Mouse (Mus musculus) thymus, adult 2 months (tissue): Measurements from ENCODE around the gene Gm13199. TPM values are rescaled to one million over a fixed set of nuclear protein-coding genes. Genes with fewer than 3 reads are reported as not detected.

Experiments
- DNase-seq: peaks from one replicate; pipeline ENCODE4 v3.0.0; 2021
- H3K27ac ChIP-seq: fragments of 200-500 bp; 2 replicates; pipeline ENCODE4 v1.5.1; 2012; ENCODE audit warnings: low read length, control low read depth; ENCODE audit not compliant: control insufficient read depth, insufficient read depth
- H3K27me3 ChIP-seq: fragments of 200-500 bp; 2 replicates; pipeline ENCODE4 v1.6.1; 2012; ENCODE audit warnings: mild to moderate bottlenecking, low read length, moderate library complexity, mixed read lengths; ENCODE audit not compliant: control insufficient read depth, insufficient read depth
- H3K36me3 ChIP-seq: fragments of 200-500 bp; 2 replicates; pipeline ENCODE4 v1.6.1; 2012; ENCODE audit warnings: mild to moderate bottlenecking, low read length, moderate library complexity; ENCODE audit not compliant: control insufficient read depth, insufficient read depth
- H3K4me1 ChIP-seq: fragments of 200-500 bp; replicated peaks from 2 replicates; pipeline ENCODE4 v1.6.1; 2012; ENCODE audit warnings: low read length; ENCODE audit not compliant: control insufficient read depth, insufficient read depth
- H3K4me3 ChIP-seq: fragments of 200-500 bp; 2 replicates; pipeline ENCODE4 v1.5.1; 2012; ENCODE audit warnings: mild to moderate bottlenecking, low read length, control low read depth, moderate library complexity; ENCODE audit not compliant: control insufficient read depth, insufficient read depth
- CTCF ChIP-seq: fragments of 200-500 bp; IDR thresholded peaks from 2 replicates; pipeline ENCODE4 v1.5.1; 2012; ENCODE audit warnings: mild to moderate bottlenecking, control low read depth, low read length, moderate library complexity, borderline replicate concordance; ENCODE audit not compliant: control insufficient read depth, poor library complexity, insufficient read depth; ENCODE audit errors: extremely low read depth
- POLR2A ChIP-seq: fragments of 200-500 bp; IDR thresholded peaks from 2 replicates; pipeline ENCODE4 v1.6.1; 2012; ENCODE audit warnings: mild to moderate bottlenecking, low read length, control low read depth, moderate library complexity; ENCODE audit not compliant: control insufficient read depth, poor library complexity, insufficient read depth; ENCODE audit errors: extremely low read depth
- WGBS: fragments of 180-500 bp; shearing (Covaris S2); methylation state at CpG from one replicate; pipeline ENCODE4 v1.1.7; 2018; 5-methylcytosine and 5-hydroxymethylcytosine counted together
- polyA plus RNA-seq: library from polyadenylated mRNA; depleted of rRNA; stranded (reverse); fragments of >200 nt; gene quantifications from 2 replicates; pipeline ENCODE4 v1.2.3, GENCODE M21; 2012

Gene Gm13199
- polyA plus RNA-seq, 1 experiment = 3.8 TPM

DNA sequence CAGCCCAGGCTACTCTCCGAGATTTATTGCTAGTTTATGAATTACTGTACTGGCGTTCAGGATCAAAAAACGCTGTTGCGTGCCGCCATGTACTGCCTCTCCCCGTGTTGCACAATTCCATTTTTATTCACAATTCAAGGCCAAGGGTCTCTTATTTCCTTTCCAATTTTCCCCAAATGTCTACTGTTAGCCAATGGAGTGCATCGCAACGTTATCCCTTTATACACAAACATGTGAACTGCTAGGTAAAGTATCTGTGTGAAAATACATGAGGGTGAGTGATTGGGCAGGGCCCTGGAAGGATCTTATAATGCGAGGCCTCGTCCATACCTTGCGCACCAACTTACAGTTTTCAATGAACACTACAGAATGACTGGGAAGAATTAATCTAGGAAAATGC is 31.6 kb upstream of the Gm13199 start:
- no peak for DNase-seq
- H3K27ac ChIP-seq = no peak overlapping the region
- 84% methylated on average over 11 of the region's 11 CpGs for WGBS
- TF ChIP-seq POLR2A = no peak
- no peak for TF ChIP-seq CTCF
- H3K4me1 ChIP-seq = 0 out of 2 replicates have a peak, but pooled peaks cover 2% of the 10 kb centered on the region
- H3K4me3 ChIP-seq = no peak overlapping the region
- no peaks in the 10 kb centered on the region for H3K27me3 ChIP-seq
- H3K36me3 ChIP-seq = no peaks in the 10 kb centered on the region

DNA sequence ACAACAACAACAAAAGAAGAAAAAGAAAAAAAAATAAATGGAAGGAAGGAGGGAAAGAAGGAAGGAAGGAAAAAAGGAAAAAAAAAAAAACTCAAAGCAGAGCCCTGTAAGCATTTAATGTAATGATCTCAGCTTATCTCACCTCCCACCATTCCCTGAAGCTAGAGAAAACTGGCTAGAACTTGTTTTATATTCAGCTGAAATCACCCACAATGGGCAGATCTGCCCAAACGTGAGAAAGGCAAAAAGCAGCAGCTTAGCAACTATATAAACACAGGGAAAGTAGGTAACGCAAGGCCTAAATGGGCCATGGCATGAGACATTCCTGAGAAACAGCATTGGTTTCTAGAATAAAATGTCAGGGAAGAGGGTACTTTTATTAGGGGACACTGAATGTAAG is 26.7 kb upstream of the Gm13199 start:
- H3K4me1 ChIP-seq = 0 out of 2 replicates have a peak, but pooled peaks cover 2% of the 10 kb centered on the region
- H3K36me3 ChIP-seq = peaks cover 21% of the 10 kb centered on the region
- TF ChIP-seq POLR2A (no peak), CTCF (no peak)
- no peaks in the 10 kb centered on the region for H3K27me3 ChIP-seq
- no peak for DNase-seq
- H3K4me3 ChIP-seq = no peak overlapping the region
- 84% methylated on average over 2 of the region's 2 CpGs for WGBS
- H3K27ac ChIP-seq = no peak overlapping the region

DNA sequence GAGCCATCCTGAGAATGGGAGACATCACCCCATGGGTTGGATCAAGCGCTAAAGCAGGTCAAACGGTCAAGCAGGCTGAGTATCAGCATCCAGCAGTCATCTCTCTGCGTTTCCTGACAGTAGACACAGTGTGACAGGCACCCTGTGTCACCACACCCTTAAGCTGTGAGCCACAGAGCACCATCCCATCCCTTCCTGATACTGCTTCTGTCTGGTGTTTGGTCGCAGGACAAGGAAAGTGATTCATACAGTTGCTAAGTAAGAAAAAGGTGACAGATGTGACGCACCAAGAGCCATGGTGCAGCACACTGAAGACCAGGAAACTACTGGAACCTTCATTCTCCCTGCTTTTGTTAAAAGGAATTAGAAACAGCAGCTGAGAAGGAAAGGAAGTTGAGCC is 26.1 kb upstream of the Gm13199 start:
- DNase-seq = no peak
- H3K4me3 ChIP-seq = no peak overlapping the region
- H3K36me3 ChIP-seq = peaks cover 21% of the 10 kb centered on the region
- no peak overlapping the region for H3K27ac ChIP-seq
- H3K4me1 ChIP-seq = no peaks in the 10 kb centered on the region
- 96% methylated on average over 5 of the region's 5 CpGs for WGBS
- TF ChIP-seq POLR2A (no peak), CTCF (no peak)
- no peaks in the 10 kb centered on the region for H3K27me3 ChIP-seq

DNA sequence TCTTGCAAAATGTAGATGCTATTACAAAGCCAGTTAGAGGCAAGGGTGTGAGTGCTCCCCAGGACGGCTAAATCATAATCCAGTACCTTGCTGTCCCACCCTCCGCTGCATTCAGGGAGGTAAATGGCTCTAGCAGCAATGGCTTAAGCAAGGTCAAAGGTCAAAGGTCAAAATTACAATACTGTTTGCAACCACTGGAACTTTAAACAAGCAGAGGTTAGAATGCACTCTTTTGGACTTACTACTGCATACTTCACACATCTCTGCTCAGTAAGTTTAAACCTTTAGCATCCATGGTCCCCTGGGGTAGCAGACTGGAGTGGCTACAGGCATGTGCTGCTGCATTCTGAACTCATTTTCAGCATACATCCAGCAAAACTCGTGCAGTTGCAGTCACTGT is 14.7 kb upstream of the Gm13199 start:
- H3K4me1 ChIP-seq = no peaks in the 10 kb centered on the region
- no peak for TF ChIP-seq CTCF
- TF ChIP-seq POLR2A = no peak
- H3K36me3 ChIP-seq = peaks cover 15% of the 10 kb centered on the region
- no peaks in the 10 kb centered on the region for H3K27me3 ChIP-seq
- 89% methylated on average over 3 of the region's 3 CpGs for WGBS
- DNase-seq = no peak
- H3K4me3 ChIP-seq = no peak overlapping the region
- H3K27ac ChIP-seq = no peak overlapping the region

DNA sequence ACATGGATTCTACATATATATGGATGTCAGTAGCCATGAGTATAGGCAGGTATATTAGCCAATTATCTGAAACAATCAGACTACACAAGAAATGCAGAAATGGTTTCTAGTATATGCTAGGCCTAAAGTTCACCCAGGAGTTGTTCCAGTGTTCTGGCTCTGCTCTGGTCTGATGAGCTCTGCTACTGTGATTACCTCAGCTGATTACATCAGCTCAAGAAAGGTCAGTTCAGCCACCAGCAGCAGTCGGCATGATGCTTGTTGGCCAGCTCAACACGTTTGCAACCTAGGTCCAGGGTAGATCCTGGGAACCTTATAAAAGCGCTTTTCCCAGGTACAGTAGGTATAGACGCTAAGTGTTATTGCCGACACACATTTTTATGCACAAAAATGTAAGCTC is 7.0 kb upstream of the Gm13199 start:
- 97% methylated on average over 5 of the region's 5 CpGs for WGBS
- Histone ChIP-seq H3K4me3 (no peak overlapping the region), H3K4me1 (no peaks in the 10 kb centered on the region), H3K27me3 (no peaks in the 10 kb centered on the region), H3K36me3 (peaks cover 20% of the 10 kb centered on the region), H3K27ac (no peak overlapping the region)
- TF ChIP-seq CTCF (no peak), POLR2A (no peak)
- no peak for DNase-seq

DNA sequence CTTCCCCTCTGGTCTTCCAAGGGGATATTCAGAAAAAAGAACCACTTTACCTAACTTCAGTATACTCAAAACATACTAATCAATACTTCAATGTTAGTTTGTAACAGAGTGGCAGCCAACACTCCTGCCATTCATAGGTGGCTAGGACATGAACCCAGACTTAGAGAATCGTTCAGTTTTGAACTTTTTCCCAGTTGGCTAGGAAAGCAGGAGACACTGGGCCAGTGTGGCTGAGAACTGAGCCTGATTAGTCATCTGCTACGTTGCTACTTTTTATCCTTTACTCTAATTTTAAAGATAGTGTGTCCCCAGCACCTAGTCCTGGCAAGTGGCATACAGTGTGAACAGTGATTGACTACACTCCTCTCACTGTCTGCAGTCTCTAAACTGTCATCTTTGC is 4.9 kb upstream of the Gm13199 start:
- DNase-seq = no peak
- Histone ChIP-seq H3K27ac (no peak overlapping the region), H3K36me3 (peaks cover 16% of the 10 kb centered on the region)

DNA sequence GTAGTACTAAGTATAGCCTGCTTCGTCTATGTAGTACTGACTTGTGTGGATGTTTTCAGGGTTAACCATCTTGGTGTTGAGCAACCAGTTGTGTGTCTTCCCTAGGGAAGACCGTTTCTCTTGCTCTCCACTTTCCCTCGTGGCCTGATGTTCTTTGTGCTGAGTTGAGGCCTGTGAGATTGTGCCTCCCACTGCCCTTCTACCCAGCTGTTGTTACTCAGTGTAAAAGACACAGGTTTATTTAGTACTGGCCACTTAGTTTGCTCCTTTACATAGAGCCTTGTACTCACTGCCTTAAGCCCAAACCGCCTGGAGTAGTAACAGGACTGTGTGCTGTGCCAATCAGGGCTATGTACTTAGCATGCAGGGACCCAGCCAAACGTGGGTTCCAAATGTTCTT is 10.9 kb downstream of the Gm13199 start:
- Histone ChIP-seq H3K36me3 (peaks cover 7% of the 10 kb centered on the region), H3K27ac (no peak overlapping the region), H3K27me3 (no peaks in the 10 kb centered on the region), H3K4me1 (no peaks in the 10 kb centered on the region), H3K4me3 (no peak overlapping the region)
- DNase-seq = no peak
- WGBS = 93% methylated on average over 5 of the region's 5 CpGs
- TF ChIP-seq CTCF = no peak
- TF ChIP-seq POLR2A = no peak

More for the DNA sequence above, 4.9 kb upstream of the Gm13199 start:
- 95% methylated on average over 2 of the region's 2 CpGs for WGBS
- Histone ChIP-seq H3K4me3 (no peak overlapping the region), H3K4me1 (no peaks in the 10 kb centered on the region), H3K27me3 (no peaks in the 10 kb centered on the region)
- TF ChIP-seq POLR2A (no peak), CTCF (no peak)
